Mouse (Mus musculus): ENCODE results near the gene Sox2. TPM values are rescaled to one million over a fixed set of nuclear protein-coding genes. Genes with fewer than 3 reads are reported as not detected.

Gene Sox2
- polyA plus RNA-seq, 1 experiment from 2014 or later, result not detected

- WGBS (ENCODE audit: insufficient replicate concordance), result under 1% methylated on average over 66 of the region's 67 CpGs
- Histone ChIP-seq H3K4me2 (ENCODE audit: low read depth, low read length) (peak overlapping the region; percentile 38; the same call in 1 of the 2 replicates), H3K4me1 (ENCODE audit: control insufficient read depth, low read depth, low read length) (peaks cover 3% of the 10 kb centered on the region; the same call in 1 of the 2 replicates), H3K36me3 (ENCODE audit: control insufficient read depth, insufficient read depth) (no peaks in the 10 kb centered on the region), H3K27ac (ENCODE audit: low read length) (no peak overlapping the region), H3K4me3 (ENCODE audit: low read depth, low read length) (peak overlapping the region; percentile 3; the same call in 1 of the 2 replicates), H3K9ac (ENCODE audit: low read depth, low read length) (no peak overlapping the region), H3K9me3 (replicated peaks; ENCODE audit: control insufficient read depth, low read length) (no peaks in the 10 kb centered on the region), H3K27me3 (ENCODE audit: control insufficient read depth, insufficient read depth, low read depth, low read length) (peaks cover 88% of the 10 kb centered on the region)
- ATAC-seq (ENCODE audit: low read depth), result no peak
Measured at GRCm38 (mm10) chr3:34650621-34651361, 586 bp downstream of the Sox2 start.

GRCm38 (mm10) chr3:34651486-34652170, 1.4 kb downstream of the Sox2 start:
- H3K9me3 ChIP-seq (replicated peaks; ENCODE audit: control insufficient read depth, low read length), result no peaks in the 10 kb centered on the region
- H3K27ac ChIP-seq (ENCODE audit: low read length), result no peak overlapping the region
- H3K9ac ChIP-seq (ENCODE audit: low read depth, low read length), result no peak overlapping the region
- no peak overlapping the region for H3K4me2 ChIP-seq (ENCODE audit: low read depth, low read length)
- H3K36me3 ChIP-seq (ENCODE audit: control insufficient read depth, insufficient read depth), result no peaks in the 10 kb centered on the region
- H3K27me3 ChIP-seq (ENCODE audit: control insufficient read depth, insufficient read depth, low read depth, low read length), result peaks cover 90% of the 10 kb centered on the region
- 3% methylated on average over 26 of the region's 26 CpGs for WGBS (ENCODE audit: insufficient replicate concordance)
- H3K4me3 ChIP-seq (ENCODE audit: low read depth, low read length), result no peak overlapping the region
- ATAC-seq (ENCODE audit: low read depth), result no peak
- peaks cover 3% of the 10 kb centered on the region; the same call in 1 of the 2 replicates for H3K4me1 ChIP-seq (ENCODE audit: control insufficient read depth, low read depth, low read length)

GRCm38 (mm10) chr3:34652616-34653015, 2.4 kb downstream of the Sox2 start:
- ATAC-seq (ENCODE audit: low read depth), result no peak
- H3K27me3 ChIP-seq (ENCODE audit: control insufficient read depth, insufficient read depth, low read depth, low read length), result peaks cover 93% of the 10 kb centered on the region
- H3K4me2 ChIP-seq (ENCODE audit: low read depth, low read length), result no peak overlapping the region
- no peak overlapping the region for H3K4me3 ChIP-seq (ENCODE audit: low read depth, low read length)
- WGBS (ENCODE audit: insufficient replicate concordance), result 3% methylated on average over 14 of the region's 14 CpGs
- no peak overlapping the region for H3K27ac ChIP-seq (ENCODE audit: low read length)
- H3K4me1 ChIP-seq (ENCODE audit: control insufficient read depth, low read depth, low read length), result peaks cover 3% of the 10 kb centered on the region; the same call in 1 of the 2 replicates
- no peak overlapping the region for H3K9ac ChIP-seq (ENCODE audit: low read depth, low read length)
- no peaks in the 10 kb centered on the region for H3K9me3 ChIP-seq (replicated peaks; ENCODE audit: control insufficient read depth, low read length)
- H3K36me3 ChIP-seq (ENCODE audit: control insufficient read depth, insufficient read depth), result no peaks in the 10 kb centered on the region

GRCm38 (mm10) chr3:34653235-34653976, 3.2 kb downstream of the Sox2 start:
- peaks cover 95% of the 10 kb centered on the region for H3K27me3 ChIP-seq (ENCODE audit: control insufficient read depth, insufficient read depth, low read depth, low read length)
- no peak overlapping the region for H3K27ac ChIP-seq (ENCODE audit: low read length)
- H3K4me3 ChIP-seq (ENCODE audit: low read depth, low read length), result no peak overlapping the region
- no peak overlapping the region for H3K9ac ChIP-seq (ENCODE audit: low read depth, low read length)
- ATAC-seq (ENCODE audit: low read depth), result no peak
- 2% methylated on average over 26 of the region's 26 CpGs for WGBS (ENCODE audit: insufficient replicate concordance)
- no peak overlapping the region for H3K4me2 ChIP-seq (ENCODE audit: low read depth, low read length)
- no peaks in the 10 kb centered on the region for H3K36me3 ChIP-seq (ENCODE audit: control insufficient read depth, insufficient read depth)
- H3K4me1 ChIP-seq (ENCODE audit: control insufficient read depth, low read depth, low read length), result peaks cover 3% of the 10 kb centered on the region; the same call in 1 of the 2 replicates
- H3K9me3 ChIP-seq (replicated peaks; ENCODE audit: control insufficient read depth, low read length), result no peaks in the 10 kb centered on the region

GRCm38 (mm10) chr3:34653977-34654500, 3.8 kb downstream of the Sox2 start:
- Histone ChIP-seq H3K4me2 (ENCODE audit: low read depth, low read length) (no peak overlapping the region), H3K4me1 (ENCODE audit: control insufficient read depth, low read depth, low read length) (peaks cover 3% of the 10 kb centered on the region; the same call in 1 of the 2 replicates), H3K27ac (ENCODE audit: low read length) (no peak overlapping the region), H3K36me3 (ENCODE audit: control insufficient read depth, insufficient read depth) (no peaks in the 10 kb centered on the region), H3K9me3 (replicated peaks; ENCODE audit: control insufficient read depth, low read length) (no peaks in the 10 kb centered on the region), H3K27me3 (ENCODE audit: control insufficient read depth, insufficient read depth, low read depth, low read length) (peaks cover 95% of the 10 kb centered on the region), H3K4me3 (ENCODE audit: low read depth, low read length) (no peak overlapping the region), H3K9ac (ENCODE audit: low read depth, low read length) (no peak overlapping the region)
- ATAC-seq (ENCODE audit: low read depth), result no peak
- WGBS (ENCODE audit: insufficient replicate concordance), result 3% methylated on average over 9 of the region's 9 CpGs

- ATAC-seq (ENCODE audit: low read depth), result no peak
- H3K4me2 ChIP-seq (ENCODE audit: low read depth, low read length), result no peak overlapping the region
- no peak overlapping the region for H3K27ac ChIP-seq (ENCODE audit: low read length)
- WGBS (ENCODE audit: insufficient replicate concordance), result 19% methylated on average over 6 of the region's 6 CpGs
- peaks cover 94% of the 10 kb centered on the region for H3K27me3 ChIP-seq (ENCODE audit: control insufficient read depth, insufficient read depth, low read depth, low read length)
- H3K9ac ChIP-seq (ENCODE audit: low read depth, low read length), result no peak overlapping the region
- no peak overlapping the region for H3K4me3 ChIP-seq (ENCODE audit: low read depth, low read length)
- H3K36me3 ChIP-seq (ENCODE audit: control insufficient read depth, insufficient read depth), result no peaks in the 10 kb centered on the region
- H3K4me1 ChIP-seq (ENCODE audit: control insufficient read depth, low read depth, low read length), result peaks cover 3% of the 10 kb centered on the region; the same call in 1 of the 2 replicates
- no peaks in the 10 kb centered on the region for H3K9me3 ChIP-seq (replicated peaks; ENCODE audit: control insufficient read depth, low read length)
Measured at GRCm38 (mm10) chr3:34654781-34655180, 4.6 kb downstream of the Sox2 start.

GRCm38 (mm10) chr3:34655311-34656075, 5.3 kb downstream of the Sox2 start:
- no peaks in the 10 kb centered on the region for H3K9me3 ChIP-seq (replicated peaks; ENCODE audit: control insufficient read depth, low read length)
- ATAC-seq (ENCODE audit: low read depth), result no peak
- 6% methylated on average over 11 of the region's 11 CpGs for WGBS (ENCODE audit: insufficient replicate concordance)
- no peak overlapping the region for H3K27ac ChIP-seq (ENCODE audit: low read length)
- H3K36me3 ChIP-seq (ENCODE audit: control insufficient read depth, insufficient read depth), result no peaks in the 10 kb centered on the region
- no peak overlapping the region for H3K4me2 ChIP-seq (ENCODE audit: low read depth, low read length)
- H3K9ac ChIP-seq (ENCODE audit: low read depth, low read length), result no peak overlapping the region
- no peak overlapping the region for H3K4me3 ChIP-seq (ENCODE audit: low read depth, low read length)
- peaks cover 94% of the 10 kb centered on the region for H3K27me3 ChIP-seq (ENCODE audit: control insufficient read depth, insufficient read depth, low read depth, low read length)
- H3K4me1 ChIP-seq (ENCODE audit: control insufficient read depth, low read depth, low read length), result no peaks in the 10 kb centered on the region

GRCm38 (mm10) chr3:34656153-34656552, 5.9 kb downstream of the Sox2 start:
- Histone ChIP-seq H3K36me3 (ENCODE audit: control insufficient read depth, insufficient read depth) (no peaks in the 10 kb centered on the region), H3K9me3 (replicated peaks; ENCODE audit: control insufficient read depth, low read length) (no peaks in the 10 kb centered on the region), H3K4me2 (ENCODE audit: low read depth, low read length) (no peak overlapping the region), H3K4me3 (ENCODE audit: low read depth, low read length) (no peak overlapping the region), H3K9ac (ENCODE audit: low read depth, low read length) (no peak overlapping the region), H3K27ac (ENCODE audit: low read length) (no peak overlapping the region), H3K4me1 (ENCODE audit: control insufficient read depth, low read depth, low read length) (no peaks in the 10 kb centered on the region), H3K27me3 (ENCODE audit: control insufficient read depth, insufficient read depth, low read depth, low read length) (peaks cover 94% of the 10 kb centered on the region)
- 8% methylated on average over 3 of the region's 3 CpGs for WGBS (ENCODE audit: insufficient replicate concordance)
- ATAC-seq (ENCODE audit: low read depth), result no peak

Measured in liver, embryonic 16.5 days (tissue).